8 mouse cellular contexts compared by ENCODE assay signal in genomic region chr3:22076561-22076935, GRCm38 (mm10). TPM values are rescaled to one million over a fixed set of nuclear protein-coding genes. Genes with fewer than 3 reads are reported as not detected.
DNase-seq lines count a peak whose midpoint lies in the region; ATAC-seq lines count a peak whose summit lies in the region.

TSS of gene Tbl1xr1 (plus strand) at chr3:22076652.

- H3K36me3 ChIP-seq in hindbrain, embryonic 14.5 days (replicated peaks; ENCODE audit: control insufficient read depth, insufficient read depth) = no peaks in the 10 kb centered on the region

- H3K9ac ChIP-seq in hindbrain, embryonic 14.5 days = peak within 1 kb of the TSS; percentile 94

- peak within 1 kb of the TSS; percentile 98 for H3K4me3 ChIP-seq in hindbrain, embryonic 14.5 days (replicated peaks; ENCODE audit: low read length)

- WGBS in hindbrain, embryonic 14.5 days = 0% methylated on average over 22 of the region's 46 CpGs

- H3K27me3 ChIP-seq in hindbrain, embryonic 14.5 days (ENCODE audit: control insufficient read depth, insufficient read depth, low read length) = no peaks in the 10 kb centered on the region

- H3K27ac ChIP-seq in hindbrain, embryonic 14.5 days = peak within 1 kb of the TSS; percentile 99

- peak; percentile 95 for DNase-seq in NIH3T3 (ENCODE audit: low read depth)
- DNase-seq in cerebellum, postnatal 14 days = peak; percentile 97 to 98
- peak; percentile 91 to 92 for DNase-seq in frontal cortex, postnatal 36 days (ENCODE audit: low spot score in 2 of 2)
- peak; percentile 92 for DNase-seq in hindbrain, embryonic 14.5 days (ENCODE audit: low spot score)
- peak; percentile 94 for DNase-seq in layer of hippocampus, postnatal 36 days
- DNase-seq in lung, postnatal 4 days = peak; percentile 95 to 98
- DNase-seq in right cerebral cortex, adult 18-20 months = peak; percentile 93
- peak; percentile 89 for DNase-seq in urinary bladder, postnatal 10 days (ENCODE audit: low spot score)

- H3K9me3 ChIP-seq in hindbrain, embryonic 14.5 days (ENCODE audit: control insufficient read depth, low read length) = no peaks in the 10 kb centered on the region

- peaks cover 47% of the 10 kb centered on the region for H3K4me1 ChIP-seq in hindbrain, embryonic 14.5 days (replicated peaks; ENCODE audit: control insufficient read depth, insufficient read depth, low read length)

- peak within 1 kb of the TSS; percentile 77 for H3K4me2 ChIP-seq in hindbrain, embryonic 14.5 days (replicated peaks)

- peak; percentile 90 for ATAC-seq in hindbrain, embryonic 14.5 days (ENCODE audit: low FRiP score)

RNA-seq across cellular contexts. Expression of gene Tbl1xr1, which starts in this region (rescaled TPM):
- polyA plus RNA-seq in hindbrain, embryonic 14.5 days (2014; fragmentation: Nextera tagmentation; extraction: Ambion mirVana) = 23.1 and 23.9 TPM in 2 replicates
- total RNA-seq in layer of hippocampus, postnatal 36 days (2021) = 100 to 1,000 TPM; 142 to 156 TPM

Comparison
In these comparisons a context has a peak if more than half of its experiments do, and no peak if none do; other contexts are left out.
1. Peak in every context shown above with its lines: DNase-seq, ATAC-seq, H3K4me3 ChIP-seq and H3K27ac ChIP-seq.